Mouse (Mus musculus) embryonic fibroblast, embryonic 13.5 days (primary cell): ENCODE results near the gene Slc8a2.

Experiments
- CTCF ChIP-seq: IDR thresholded peaks from 2 replicates; pipeline ENCODE4 v1.5.1; 2011; ENCODE audit warnings: mild to moderate bottlenecking, control low read depth, low read length, moderate library complexity, borderline replicate concordance; ENCODE audit not compliant: insufficient read depth
- POLR2A ChIP-seq: IDR thresholded peaks from 2 replicates; pipeline ENCODE4 v1.6.1; 2011; ENCODE audit warnings: low read depth, mild to moderate bottlenecking, control low read depth, low read length, moderate library complexity

DNA sequence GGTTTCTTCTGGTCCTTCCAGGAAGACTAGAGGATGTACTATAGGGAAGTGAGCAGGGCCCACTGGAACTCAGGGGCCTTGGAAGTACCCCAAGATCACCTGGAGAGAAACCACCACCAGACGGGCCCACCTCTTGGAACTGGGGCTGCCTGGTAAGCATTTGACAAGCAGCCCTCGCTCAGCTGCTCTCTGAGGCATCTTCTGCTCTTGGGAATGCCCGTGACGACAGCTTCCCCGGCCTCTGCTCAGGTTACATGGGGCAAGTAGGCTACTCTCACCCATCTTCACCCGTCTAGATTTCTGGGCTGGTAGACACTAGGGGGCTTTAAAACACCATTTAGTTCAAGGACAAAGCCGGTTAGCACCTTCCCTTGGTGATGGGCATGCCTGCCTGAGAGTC is 28.5 kb upstream of the Slc8a2 start:
- no peak for TF ChIP-seq CTCF
- no peak for TF ChIP-seq POLR2A
